Mouse (Mus musculus) left cerebral cortex, adult 18-20 months (tissue): ENCODE data around the gene Noc4l. TPM values are rescaled to one million over a fixed set of nuclear protein-coding genes. Genes with fewer than 3 reads are reported as not detected.

Source experiments
- DNase-seq, 2 experiments: peaks; one replicate each; pipeline ENCODE4 v3.0.0; 2021 to 2022; ENCODE audit warnings: low spot score in 2 of 2, mixed read lengths in 1 of 2
- long read RNA-seq, 2 experiments: library from polyadenylated mRNA; stranded (forward); transcript quantifications; one replicate each; pipeline ENCODE4 v2.0.0; 2021
- total RNA-seq, 2 experiments: library from RNA; stranded (reverse); gene quantifications; 2 replicates each; pipeline ENCODE4 v1.2.3; 2021

The Noc4l gene
- 10 to 100 TPM; 25.2 to 28.3 TPM for total RNA-seq
- long read RNA-seq, experiment 1, transcript Noc4l-201 (15 exons, 2,075 nt): major isoform, 40 of 50 reads
- long read RNA-seq, experiment 1, partial matches to known transcripts: 2 of 50 reads
- long read RNA-seq, experiment 1, other reads (novel, unspliced or antisense): 8 of 50 reads
- long read RNA-seq, experiment 2, transcript Noc4l-201 (15 exons, 2,075 nt): major isoform, 22 of 27 reads
- long read RNA-seq, experiment 2, partial matches to known transcripts: 2 of 27 reads
- long read RNA-seq, experiment 2, other reads (novel, unspliced or antisense): 3 of 27 reads

DNA sequence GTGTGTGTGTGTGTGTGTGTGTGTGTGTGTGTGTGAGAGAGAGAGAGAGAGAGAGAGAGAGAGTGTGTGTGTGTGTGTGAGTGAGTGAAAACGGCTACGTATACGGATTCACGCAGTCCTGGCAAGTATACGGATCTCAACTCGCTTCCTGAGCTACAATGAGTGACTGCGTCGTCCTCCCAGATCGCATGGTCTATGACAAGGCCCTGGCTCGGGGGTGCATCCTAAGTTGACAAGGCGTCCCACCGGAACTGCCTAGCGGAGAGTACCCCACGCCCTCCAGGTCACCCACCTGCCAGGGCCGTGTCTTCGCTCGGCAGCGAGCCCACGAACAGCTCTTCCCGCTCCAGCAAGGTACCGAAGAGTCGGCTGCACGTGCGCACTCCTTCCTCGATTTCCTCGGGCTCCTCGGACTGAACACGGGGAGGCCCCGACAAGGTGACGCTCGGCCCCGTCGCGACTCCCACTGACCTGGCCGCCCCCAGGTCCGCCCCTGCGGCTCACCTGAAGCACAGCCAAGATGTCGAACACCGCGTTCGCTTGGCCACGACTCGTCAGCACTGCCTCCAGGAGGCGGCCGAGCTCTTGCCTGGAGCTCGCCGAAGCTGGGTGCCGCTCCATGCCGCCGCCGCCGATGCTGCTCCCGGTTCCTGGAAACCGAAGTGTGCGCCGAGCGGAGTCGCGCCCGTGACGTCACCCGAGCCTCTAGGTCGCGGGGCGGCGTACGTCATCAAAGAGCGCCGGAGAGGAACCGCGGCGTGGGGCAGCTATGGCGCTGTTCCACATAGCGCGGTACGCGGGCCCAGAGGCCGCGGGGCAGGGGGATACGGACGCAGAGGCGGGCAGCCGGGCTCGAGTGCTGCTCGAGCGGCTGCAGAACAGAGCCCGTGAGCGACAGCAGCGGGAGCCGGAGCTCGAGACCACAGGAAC lies at the start of gene Noc4l, which contains the start of gene Ddx51:
Gene Noc4l, minus strand, starts transcription at position 699 of the 930 bp plus-strand sequence.
Gene Ddx51, plus strand, starts transcription at position 733 of the 930 bp plus-strand sequence.
- DNase-seq: peak; percentile 97 to 98

DNA sequence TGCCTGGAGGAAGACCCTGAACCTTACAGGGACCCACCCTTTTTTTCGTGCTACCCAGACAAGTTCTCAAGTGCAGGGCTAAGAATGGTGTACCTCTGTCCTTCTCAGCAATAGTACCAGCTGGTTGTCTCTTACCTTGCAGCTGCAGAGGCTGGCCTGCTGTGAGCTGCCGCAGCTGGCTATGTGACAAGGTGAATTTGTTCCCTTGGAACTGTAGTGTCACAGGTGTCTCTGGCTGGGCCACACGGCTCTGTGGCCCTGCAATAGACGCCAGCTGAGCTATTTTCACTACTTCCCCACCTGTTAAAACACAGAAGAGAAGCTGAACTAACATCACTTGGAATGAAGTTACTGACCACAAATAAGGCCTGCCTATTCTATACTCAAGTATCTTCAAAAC lies 45.4 kb upstream of the Noc4l start:
- DNase-seq: no peak

DNA sequence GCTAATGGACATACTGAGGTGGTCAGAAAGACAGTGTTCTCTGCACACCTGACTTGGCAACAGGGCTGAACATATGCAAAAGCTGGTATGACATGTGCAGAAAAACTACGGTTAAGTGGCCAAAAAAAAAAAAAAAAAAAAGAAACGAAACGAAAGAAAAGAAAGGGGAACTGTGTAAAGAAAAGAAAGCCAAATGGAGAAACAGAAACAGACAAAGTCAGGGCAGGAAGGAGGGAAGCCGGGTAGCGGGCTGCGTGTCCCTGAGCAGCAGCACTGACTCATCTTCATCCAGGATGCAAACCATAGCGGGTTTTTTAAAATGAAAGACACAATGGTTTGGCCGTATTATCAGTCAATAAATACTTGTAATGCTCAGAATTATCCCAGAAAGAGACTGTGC lies 28.8 kb upstream of the Noc4l start:
- no peak for DNase-seq

DNA sequence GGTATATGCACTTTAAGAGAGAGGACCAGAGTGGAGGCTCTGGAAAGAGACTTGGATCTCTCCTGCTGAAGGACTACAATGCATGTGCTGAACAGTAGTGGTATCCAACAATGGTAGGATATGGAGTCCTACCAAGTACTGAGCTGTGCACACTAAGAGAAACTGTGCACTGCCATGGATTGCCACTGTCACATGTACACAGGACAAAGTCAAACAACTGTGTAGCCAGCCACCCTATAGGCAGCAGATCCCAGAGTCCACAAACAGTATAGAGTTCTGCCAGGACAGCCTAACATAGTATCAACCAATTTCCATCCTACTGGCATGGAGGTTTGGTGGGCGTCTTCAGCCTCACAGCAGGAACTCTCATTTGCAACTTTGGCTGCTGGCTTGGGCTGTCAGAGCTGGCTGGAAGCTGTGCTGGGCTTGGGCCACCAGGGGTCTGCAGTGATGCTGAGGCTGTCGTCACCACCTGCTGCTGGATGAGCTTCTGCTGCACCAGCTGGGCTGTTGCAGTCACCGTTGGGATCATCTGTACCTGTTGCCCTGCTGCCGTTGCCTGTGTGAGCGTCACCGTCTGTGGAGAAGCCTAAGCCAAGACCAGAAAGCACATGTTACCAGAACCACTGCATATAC lies 12.4 kb upstream of the Noc4l start:
- DNase-seq: no peak

DNA sequence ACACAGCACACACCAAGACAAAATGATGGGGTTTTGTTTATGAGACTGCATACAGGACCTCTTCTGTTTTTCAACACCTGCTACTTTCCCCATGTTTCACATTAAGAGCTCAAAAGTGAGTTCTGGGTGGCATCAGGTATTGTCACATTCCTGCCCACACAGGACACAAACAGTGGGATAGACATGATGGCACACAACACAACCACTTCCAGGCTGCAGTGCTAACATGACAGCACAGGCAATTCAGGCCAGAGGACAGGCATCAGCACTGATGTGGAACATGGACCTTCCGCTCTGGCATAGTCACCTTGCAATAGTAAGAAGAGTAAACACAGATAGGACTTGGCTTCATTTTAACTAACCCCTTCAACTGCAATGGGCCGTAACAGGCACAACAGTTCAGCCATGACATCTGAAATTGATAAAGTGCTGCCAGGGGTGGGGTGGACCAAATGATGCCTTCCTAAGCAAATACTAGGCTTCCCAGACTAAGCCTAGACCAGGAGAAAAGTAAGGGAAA lies 11.6 kb upstream of the Noc4l start:
- DNase-seq: no peak

DNA sequence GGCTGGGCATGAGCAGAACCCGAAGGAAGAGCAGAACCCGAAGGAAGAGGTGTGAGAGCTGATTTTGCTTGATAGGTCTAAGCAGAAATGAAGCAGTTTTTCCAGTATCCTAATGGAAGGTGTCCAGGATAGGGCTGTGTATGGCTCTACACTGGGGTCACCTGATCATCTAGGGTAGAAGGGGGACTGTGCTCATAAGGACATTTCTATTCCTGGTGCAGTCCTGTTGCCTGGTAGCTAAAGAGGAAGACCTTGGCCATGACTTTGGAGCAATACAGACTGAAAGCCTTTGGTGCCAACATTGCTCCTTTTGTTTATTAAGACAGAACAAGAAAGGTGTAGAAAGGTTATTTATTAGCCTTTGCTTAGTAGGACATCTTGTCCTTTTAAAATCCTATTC lies 10.8 kb upstream of the Noc4l start:
- DNase-seq: no peak

DNA sequence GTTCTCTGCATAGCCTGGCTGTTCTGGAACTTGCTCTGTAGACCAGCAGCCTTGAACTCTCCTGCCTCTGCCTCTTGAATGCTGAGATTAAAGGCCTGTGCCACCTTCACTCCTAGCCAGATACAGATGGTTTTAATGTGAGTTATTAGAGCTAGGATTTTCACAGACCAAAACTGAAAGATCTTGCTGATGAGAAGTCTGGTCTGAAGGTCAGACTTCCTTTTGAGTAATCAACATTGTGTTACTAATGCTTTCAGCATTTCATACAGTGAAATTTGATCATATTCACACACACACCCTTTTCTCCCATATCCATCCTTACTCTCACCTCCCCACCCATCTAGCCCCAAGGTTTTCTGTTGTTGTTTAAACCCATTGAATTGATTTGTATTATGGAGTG lies 6.5 kb upstream of the Noc4l start:
- DNase-seq: no peak

DNA sequence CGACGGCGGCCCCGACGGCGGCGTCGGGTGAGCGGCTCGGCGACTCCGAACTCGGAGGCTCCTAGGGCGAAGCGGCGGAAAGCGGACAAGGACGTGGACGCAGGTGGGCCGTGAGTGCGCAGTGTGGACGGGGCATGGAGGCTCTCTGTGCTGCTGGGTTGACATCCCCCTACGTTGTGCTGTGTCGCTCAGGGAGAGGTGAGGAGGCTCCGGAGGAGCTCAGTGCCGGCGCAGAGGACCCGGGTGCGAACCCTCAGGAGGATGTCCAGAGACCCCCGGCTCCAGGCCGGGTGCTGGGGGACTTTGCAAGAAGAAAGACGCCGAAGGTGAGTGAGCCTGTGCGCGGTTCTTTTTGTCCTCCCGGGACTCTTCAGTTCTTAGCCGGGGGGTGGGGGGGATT lies 469 bp upstream of the Noc4l start:
- DNase-seq: no peak

DNA sequence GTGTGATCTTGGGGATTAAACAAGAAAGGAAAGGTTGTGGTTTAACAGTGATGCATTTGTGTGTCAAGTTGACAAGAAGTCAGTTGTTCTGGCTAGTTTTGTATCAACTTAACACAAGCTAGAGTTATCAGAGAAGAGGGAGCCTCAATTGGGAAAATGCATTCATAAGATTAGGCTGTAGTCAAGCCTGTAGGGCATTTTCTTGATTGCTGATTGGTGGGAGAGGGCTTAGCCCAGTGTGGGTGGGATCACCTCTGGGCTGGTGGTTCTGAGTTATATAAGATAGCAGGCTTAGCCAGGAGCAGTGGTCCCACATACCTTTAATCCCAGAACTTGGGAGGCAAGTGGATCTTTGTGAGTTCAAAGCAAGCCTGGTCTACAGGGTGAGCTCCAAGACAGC lies 6.8 kb downstream of the Noc4l start:
- no peak for DNase-seq

DNA sequence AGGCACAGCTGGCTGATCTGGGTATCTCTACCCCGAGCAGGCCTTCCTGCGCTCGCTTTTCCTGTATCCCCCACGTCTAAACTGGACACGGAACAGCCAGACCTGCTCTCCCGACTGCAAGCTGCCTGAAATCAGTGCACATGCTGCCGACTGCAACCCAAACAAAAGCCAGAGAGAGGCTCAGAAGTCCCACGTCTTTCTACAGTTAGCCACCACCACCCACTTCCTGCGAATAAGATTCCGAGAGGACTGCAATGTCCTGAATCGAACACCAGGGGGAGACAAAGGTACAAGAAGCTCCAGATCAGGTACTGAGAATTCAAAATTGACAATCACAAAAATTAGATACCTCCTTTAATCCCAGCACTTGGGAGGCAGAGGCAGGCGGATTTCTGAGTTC lies 13.8 kb downstream of the Noc4l start:
- peak; percentile 79 to 85 for DNase-seq

DNA sequence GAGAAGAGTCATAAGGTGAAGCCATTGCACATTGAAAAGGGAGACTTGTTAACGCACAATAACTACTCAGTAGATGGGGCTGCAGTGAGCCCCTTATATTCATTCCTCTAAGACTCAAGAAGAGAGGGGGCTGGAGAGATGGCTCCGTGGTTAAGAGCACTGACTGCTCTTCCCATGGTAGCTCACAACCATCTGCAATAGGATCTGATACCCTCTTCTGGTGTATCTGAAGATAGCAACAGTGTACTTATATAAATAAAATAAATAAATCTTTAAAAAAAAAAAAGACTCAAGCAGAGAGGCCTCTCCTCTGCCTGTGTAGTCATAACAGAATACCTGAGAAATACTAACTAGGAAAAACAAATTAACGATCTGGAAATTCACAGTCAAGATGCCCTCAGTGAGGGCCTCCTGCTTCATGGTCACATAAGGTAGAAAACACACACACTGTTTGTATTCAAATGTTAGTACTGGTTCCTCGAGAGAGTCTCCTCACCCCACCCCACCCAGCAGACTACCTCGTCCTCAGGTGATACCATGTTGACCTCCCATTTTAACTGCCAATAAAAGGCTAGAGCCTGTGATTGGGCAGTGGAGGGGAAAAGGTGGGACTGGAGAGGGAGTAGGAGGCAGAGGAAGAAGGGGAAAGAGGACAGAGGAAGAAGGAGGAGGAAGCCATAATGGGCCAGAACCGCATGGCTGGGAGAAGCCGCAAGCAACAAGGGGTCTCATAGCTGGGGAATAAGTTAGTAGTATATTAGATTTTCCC lies 14.7 kb downstream of the Noc4l start:
- no peak for DNase-seq

DNA sequence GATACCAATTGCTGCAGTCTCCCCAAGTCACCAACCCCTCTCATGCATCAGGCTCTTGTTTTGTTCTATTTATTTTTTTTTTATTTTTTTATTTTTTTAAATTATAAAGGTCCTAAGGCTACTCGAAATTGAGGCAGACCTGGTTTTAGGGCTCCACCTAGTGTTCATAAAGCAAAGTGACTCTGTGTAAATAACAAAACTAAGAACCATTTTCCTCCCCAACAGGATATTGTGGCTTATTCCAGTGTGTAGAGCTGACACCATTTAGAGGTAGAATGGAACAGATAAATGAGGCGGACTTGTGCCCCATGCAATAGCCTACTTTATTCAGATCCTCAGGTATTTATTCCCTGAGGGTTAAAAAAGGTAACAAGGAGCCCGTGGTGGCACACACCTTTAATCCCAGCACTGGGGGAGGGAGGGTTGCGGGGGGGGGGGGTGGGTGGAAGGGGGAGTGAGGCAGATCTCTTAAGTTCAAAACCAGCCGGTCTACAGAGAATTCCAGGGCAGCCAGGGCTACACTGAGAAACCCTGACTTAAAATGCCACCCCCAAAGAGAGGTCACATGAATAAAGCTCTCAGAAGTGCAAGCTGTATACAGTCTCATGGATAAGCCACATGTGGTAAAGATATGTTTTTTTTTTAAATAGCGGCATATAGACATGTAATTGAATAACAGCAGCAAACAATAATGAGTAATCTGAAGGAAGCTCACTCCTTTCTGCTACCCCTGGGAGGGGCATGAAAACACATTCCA lies 17.1 kb downstream of the Noc4l start:
- no peak for DNase-seq

DNA sequence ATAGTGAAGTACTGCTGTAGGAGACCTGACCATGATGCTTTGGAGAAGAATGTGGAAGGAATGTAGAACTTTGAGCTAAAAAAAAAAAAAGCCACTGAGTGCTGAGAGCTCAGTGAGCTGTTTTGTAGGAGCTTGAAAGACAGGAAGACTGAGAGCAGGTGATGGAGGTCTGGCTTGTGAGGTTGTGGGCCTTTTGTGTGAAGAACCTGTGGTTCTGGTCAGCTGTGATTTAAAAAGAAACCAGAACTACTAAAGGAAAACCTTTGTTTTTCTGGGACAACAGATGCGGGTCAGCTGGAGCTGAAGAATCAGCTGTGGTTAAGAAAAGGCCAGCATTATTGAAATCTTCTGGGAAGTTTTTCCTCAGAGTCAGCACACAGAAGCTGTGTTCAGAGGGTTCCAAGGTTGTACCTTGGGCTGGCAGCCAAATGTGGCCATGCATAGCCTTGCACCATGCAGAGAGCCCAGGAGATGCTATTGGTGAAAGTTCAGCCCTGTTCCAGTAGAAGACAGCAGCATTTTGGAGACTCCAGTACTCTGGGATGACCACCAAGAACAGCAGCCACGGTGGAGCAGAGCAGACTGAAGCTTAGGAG lies 23.6 kb downstream of the Noc4l start:
- DNase-seq: no peak

DNA sequence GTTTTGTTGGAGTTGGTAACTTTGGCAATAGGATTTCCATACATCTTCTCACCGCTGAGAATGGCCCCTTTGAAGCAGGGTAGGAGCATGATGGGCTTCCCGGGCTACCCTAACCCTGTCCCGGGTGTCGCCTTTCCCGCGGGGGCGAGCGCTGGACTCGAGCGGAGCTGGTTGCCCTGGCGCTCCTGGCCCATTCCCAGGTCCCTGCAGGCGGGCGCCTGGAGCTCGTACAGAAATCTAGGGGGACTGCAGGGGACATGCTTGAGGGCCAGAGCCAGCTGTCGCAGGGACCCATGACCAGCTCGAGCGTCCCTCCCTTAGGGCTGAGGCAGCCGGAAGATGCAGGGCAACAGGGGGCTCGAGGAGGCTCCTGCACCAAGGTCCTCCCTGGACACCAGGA lies 25.1 kb downstream of the Noc4l start:
- DNase-seq: no peak

DNA sequence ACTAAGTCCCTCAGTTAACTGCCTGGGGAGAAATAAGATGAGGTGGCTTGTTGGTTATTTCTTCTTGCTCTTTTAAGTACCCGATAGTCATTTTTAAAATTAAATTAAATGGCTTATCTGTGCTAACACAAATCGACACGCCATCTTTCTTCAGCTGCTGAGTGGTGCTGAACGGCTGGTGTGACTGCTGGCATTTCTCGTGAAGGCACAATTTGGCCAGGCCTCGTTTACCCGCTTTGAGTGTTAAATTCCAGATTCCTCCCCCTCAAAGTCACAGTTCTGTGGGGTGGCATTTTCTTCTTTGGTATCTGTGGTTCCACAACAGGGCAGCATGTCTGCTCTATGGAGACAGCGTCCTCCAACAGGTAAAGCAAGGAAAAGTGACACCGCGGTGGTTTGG lies 25.9 kb downstream of the Noc4l start:
- peak in 1 of 2 experiments; percentile 36 for DNase-seq

DNA sequence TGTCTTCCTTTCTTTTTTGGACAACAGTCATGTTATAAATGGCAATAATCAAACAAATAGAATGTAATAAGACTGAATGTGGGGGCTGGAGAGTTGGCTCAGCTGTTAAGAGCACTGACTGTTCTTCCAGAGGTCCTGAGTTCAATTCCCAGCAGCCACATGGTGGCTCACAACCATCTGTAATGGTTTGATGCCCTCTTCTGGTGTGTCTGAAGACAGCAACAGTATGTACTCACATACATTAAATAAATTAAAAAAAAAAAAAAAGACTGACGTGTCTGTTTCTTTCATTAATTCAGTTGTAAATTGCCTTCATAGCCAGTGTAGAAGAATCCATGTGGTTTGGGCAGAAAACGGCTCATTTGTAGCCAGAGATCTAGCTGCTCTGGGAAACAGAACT lies 28.9 kb downstream of the Noc4l start:
- no peak for DNase-seq

DNA sequence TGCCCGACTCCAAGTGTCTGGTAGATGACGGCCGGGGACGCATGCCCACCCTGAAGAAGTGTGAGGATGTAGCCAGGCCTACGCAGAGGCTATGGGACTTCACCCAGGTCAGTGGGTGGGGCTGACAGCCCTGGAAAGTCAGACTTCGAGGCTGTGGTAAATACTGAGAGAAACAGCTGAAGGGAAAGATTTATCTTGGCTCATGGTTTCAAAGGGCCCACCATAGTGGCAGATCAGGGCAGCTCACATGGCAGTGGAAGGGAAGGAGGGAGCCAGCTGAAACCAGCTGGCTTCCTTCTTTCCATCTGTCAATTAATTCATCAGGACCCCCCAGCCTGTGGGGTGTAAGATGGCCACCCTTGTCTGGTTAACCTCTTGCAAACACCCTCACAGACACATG lies 34.0 kb downstream of the Noc4l start:
- no peak for DNase-seq

DNA sequence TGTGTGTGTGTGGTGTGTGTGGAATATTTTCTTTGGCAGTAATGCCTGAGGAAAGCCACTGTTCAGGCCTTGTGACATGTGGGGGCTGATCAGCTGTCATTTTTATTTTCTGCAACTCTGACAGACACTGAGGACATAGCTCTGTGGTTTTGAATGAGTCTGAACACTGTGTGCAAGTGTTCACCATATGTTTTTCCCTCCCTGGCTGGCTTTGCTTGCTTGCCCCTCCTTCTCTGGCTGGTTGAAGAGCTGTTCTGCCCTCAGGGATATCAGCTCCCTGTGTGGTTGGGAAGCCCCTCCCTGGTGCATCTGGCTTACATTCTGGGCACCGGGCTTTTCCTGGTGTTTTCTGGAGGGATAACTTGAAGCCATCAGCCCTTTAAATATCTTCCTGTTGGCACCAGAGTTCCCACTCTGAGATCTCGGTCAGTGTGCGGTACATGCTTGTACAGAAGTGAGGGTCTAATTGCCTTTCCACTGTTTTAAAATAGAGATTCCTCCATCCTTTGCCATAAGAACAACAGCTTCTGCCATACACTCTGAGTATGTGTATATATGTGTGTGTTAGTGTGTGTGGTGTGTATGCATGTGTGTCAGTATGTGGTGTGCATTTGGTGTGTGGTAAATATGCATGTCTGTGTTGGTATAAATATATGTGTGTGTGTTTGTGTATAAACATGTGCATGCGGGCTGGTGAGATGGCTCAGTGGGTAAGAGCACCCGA lies 41.6 kb downstream of the Noc4l start:
- DNase-seq: no peak

DNA sequence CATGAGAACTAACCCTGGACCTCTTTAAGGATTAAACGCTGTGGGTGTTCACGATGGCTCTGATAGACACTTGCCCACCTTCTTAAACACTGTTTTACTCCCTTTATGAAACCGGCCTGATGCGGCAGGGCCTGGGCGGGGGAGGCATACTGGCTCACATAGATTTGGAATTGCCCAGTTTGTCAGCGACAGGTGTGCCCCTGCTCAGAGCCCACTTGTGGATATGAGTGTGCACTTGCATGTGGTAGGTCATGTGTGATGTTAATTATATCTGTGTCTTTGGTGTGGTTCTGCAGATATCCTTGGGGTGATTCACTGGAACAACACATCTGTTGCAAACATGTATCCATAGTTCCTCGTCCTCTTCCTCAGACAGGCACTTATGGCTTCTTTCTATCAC lies 42.7 kb downstream of the Noc4l start:
- no peak for DNase-seq
